Mouse (Mus musculus): ENCODE results near the gene Dst.

DNA sequence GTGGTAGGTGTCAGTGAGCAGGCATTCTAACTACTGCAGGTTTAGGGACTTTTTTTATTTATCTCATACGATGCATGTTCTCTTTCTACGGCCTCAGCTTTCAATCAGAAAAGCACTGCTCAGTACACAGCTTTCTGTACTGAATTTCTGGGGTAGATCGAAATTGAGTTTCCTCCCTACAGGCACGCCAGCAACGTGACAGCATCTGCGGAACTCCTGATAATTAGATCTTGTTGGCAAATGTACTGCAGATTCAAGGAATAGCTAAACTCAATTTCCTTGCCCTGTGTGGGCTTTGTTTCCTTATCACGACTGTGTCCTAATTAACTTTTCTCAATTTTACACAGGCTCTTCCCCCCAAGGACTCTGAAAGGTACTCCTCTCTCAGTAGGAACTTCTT is 416.2 kb downstream of the Dst start:
- no peak for TF ChIP-seq CTCF (IDR thresholded peaks at IDR 0.05; ENCODE audit: low read depth)
- TF ChIP-seq EP300 (IDR thresholded peaks at IDR 0.05; ENCODE audit: low read depth) = no peak

All from heart, postnatal 0 days (tissue).